Mouse (Mus musculus): Measurements from ENCODE around the gene Twf1. TPM values are rescaled to one million over a fixed set of nuclear protein-coding genes. Genes with fewer than 3 reads are reported as not detected.

The Twf1 gene
- total RNA-seq, 1 experiment, result 45.6 TPM

DNA sequence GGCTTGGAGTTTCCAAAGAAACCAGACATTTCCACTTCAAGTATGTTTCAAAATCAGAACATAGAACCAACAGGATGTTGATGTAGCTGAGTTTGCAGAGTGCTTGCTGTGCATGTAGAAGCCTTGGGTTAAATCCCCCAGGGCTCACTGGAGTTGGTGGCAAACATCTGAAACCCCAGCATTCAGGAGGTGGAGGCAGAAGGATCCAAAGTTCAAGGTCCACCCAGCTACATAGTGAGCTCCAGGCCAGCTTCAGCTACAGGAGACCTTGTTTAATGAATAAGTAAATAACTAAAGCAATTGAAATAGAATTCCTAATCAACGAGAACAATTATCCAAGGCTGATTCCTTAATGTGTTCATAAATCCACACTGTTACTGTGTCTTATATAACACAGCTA, 3.9 kb upstream of the Twf1 start:
- no peak for DNase-seq (ENCODE audit: low read depth, low spot score)
- in situ Hi-C loops (cut with MboI; ENCODE audit: low sequenced_read_pairs in 2 of 2, unreplicated experiment in 2 of 2), result no loop called here
- TF ChIP-seq MAFK (IDR thresholded peaks at IDR 0.05; ENCODE audit: insufficient read depth, low read depth, low read length) (no peak), CHD2 (IDR thresholded peaks at IDR 0.05; ENCODE audit: low read depth, low read length) (no peak), HCFC1 (IDR thresholded peaks at IDR 0.05; ENCODE audit: borderline replicate concordance, insufficient read depth, low read length) (no peak), ZNF384 (IDR thresholded peaks at IDR 0.05; ENCODE audit: low read depth, low read length) (no peak), ZC3H11A (IDR thresholded peaks at IDR 0.05; ENCODE audit: borderline replicate concordance, low read depth, low read length) (no peak)

GRCm38 (mm10) chr15:94591356-94591755, 1.7 kb upstream of the Twf1 start:
- Histone ChIP-seq H3K9ac (ENCODE audit: insufficient read depth, low read depth, low read length, poor library complexity, severe bottlenecking) (no peak overlapping the region), H3K9me3 (ENCODE audit: control insufficient read depth, insufficient read depth, low read depth, low read length) (no peaks in the 10 kb centered on the region), H3K36me3 (ENCODE audit: control insufficient read depth, insufficient read depth, low read length, poor library complexity, severe bottlenecking) (peaks cover 3% of the 10 kb centered on the region; the same call in 1 of the 2 replicates), H3K4me1 (ENCODE audit: control insufficient read depth in 2 of 2, insufficient read depth in 2 of 2, low read length in 2 of 2, poor library complexity in 1 of 2) (peaks cover 2 to 3% of the 10 kb centered on the region in 2 experiments; a peak in 2 of 4 replicates), H3K4me3 (ENCODE audit: insufficient read depth in 1 of 2, low read depth in 1 of 2, low read length in 2 of 2, poor library complexity in 1 of 2, severe bottlenecking in 1 of 2) (no peak overlapping the region), H3K27ac (ENCODE audit: insufficient read depth, low read depth, low read length, poor library complexity, severe bottlenecking) (no peak overlapping the region)
- TF ChIP-seq MAFK (IDR thresholded peaks at IDR 0.05; ENCODE audit: insufficient read depth, low read depth, low read length), result no peak
- TF ChIP-seq CHD2 (IDR thresholded peaks at IDR 0.05; ENCODE audit: low read depth, low read length), result no peak
- no peak for TF ChIP-seq ZNF384 (IDR thresholded peaks at IDR 0.05; ENCODE audit: low read depth, low read length)
- TF ChIP-seq ZC3H11A (IDR thresholded peaks at IDR 0.05; ENCODE audit: borderline replicate concordance, low read depth, low read length), result no peak
- no peak for TF ChIP-seq HCFC1 (IDR thresholded peaks at IDR 0.05; ENCODE audit: borderline replicate concordance, insufficient read depth, low read length)
- in situ Hi-C loops (cut with MboI; ENCODE audit: low sequenced_read_pairs in 2 of 2, unreplicated experiment in 2 of 2), result no loop called here
- DNase-seq (ENCODE audit: low read depth, low spot score), result no peak

More for the DNA sequence above, 3.9 kb upstream of the Twf1 start:
- H3K4me3 ChIP-seq (ENCODE audit: insufficient read depth in 1 of 2, low read depth in 1 of 2, low read length in 2 of 2, poor library complexity in 1 of 2, severe bottlenecking in 1 of 2), result no peak overlapping the region
- no peak overlapping the region for H3K27ac ChIP-seq (ENCODE audit: insufficient read depth, low read depth, low read length, poor library complexity, severe bottlenecking)
- H3K9me3 ChIP-seq (ENCODE audit: control insufficient read depth, insufficient read depth, low read depth, low read length), result no peaks in the 10 kb centered on the region
- H3K9ac ChIP-seq (ENCODE audit: insufficient read depth, low read depth, low read length, poor library complexity, severe bottlenecking), result no peak overlapping the region
- H3K4me1 ChIP-seq (ENCODE audit: control insufficient read depth in 2 of 2, insufficient read depth in 2 of 2, low read length in 2 of 2, poor library complexity in 1 of 2), result peaks cover under 1 to 2% of the 10 kb centered on the region in 2 experiments; a peak in 2 of 4 replicates
- no peaks in the 10 kb centered on the region for H3K36me3 ChIP-seq (ENCODE audit: control insufficient read depth, insufficient read depth, low read length, poor library complexity, severe bottlenecking)

GRCm38 (mm10) chr15:94590083-94590482, 394 bp upstream of the Twf1 start:
- H3K36me3 ChIP-seq (ENCODE audit: control insufficient read depth, insufficient read depth, low read length, poor library complexity, severe bottlenecking), result peaks cover 3% of the 10 kb centered on the region
- H3K27ac ChIP-seq (ENCODE audit: insufficient read depth, low read depth, low read length, poor library complexity, severe bottlenecking), result no peak overlapping the region
- no peak for DNase-seq (ENCODE audit: low read depth, low spot score)
- H3K4me3 ChIP-seq (ENCODE audit: insufficient read depth in 1 of 2, low read depth in 1 of 2, low read length in 2 of 2, poor library complexity in 1 of 2, severe bottlenecking in 1 of 2), result 0 out of 4 replicates have a peak overlapping the region, but pooled peaks of 1 of the 2 experiments have one; percentile 43
- in situ Hi-C loops (cut with MboI; ENCODE audit: low sequenced_read_pairs in 2 of 2, unreplicated experiment in 2 of 2), result no loop called here
- peaks cover 3% of the 10 kb centered on the region in 2 experiments; a peak in 2 of 4 replicates for H3K4me1 ChIP-seq (ENCODE audit: control insufficient read depth in 2 of 2, insufficient read depth in 2 of 2, low read length in 2 of 2, poor library complexity in 1 of 2)
- H3K9me3 ChIP-seq (ENCODE audit: control insufficient read depth, insufficient read depth, low read depth, low read length), result no peaks in the 10 kb centered on the region
- H3K9ac ChIP-seq (ENCODE audit: insufficient read depth, low read depth, low read length, poor library complexity, severe bottlenecking), result no peak overlapping the region
- TF ChIP-seq CHD2 (IDR thresholded peaks at IDR 0.05; ENCODE audit: low read depth, low read length), result no peak
- no peak for TF ChIP-seq MAFK (IDR thresholded peaks at IDR 0.05; ENCODE audit: insufficient read depth, low read depth, low read length)
- TF ChIP-seq ZC3H11A (IDR thresholded peaks at IDR 0.05; ENCODE audit: borderline replicate concordance, low read depth, low read length), result no peak
- no peak for TF ChIP-seq ZNF384 (IDR thresholded peaks at IDR 0.05; ENCODE audit: low read depth, low read length)
- TF ChIP-seq HCFC1 (IDR thresholded peaks at IDR 0.05; ENCODE audit: borderline replicate concordance, insufficient read depth, low read length), result no peak

GRCm38 (mm10) chr15:94587826-94588715, 1.6 kb downstream of the Twf1 start:
- no peak overlapping the region for H3K9ac ChIP-seq (ENCODE audit: insufficient read depth, low read depth, low read length, poor library complexity, severe bottlenecking)
- H3K4me3 ChIP-seq (ENCODE audit: insufficient read depth in 1 of 2, low read depth in 1 of 2, low read length in 2 of 2, poor library complexity in 1 of 2, severe bottlenecking in 1 of 2), result peak overlapping the region in 1 of 2 experiments; percentile 75; a peak in 2 of 4 replicates
- DNase-seq (ENCODE audit: low read depth, low spot score), result no peak
- in situ Hi-C loops (cut with MboI; ENCODE audit: low sequenced_read_pairs in 2 of 2, unreplicated experiment in 2 of 2), result no loop called here
- no peaks in the 10 kb centered on the region for H3K9me3 ChIP-seq (ENCODE audit: control insufficient read depth, insufficient read depth, low read depth, low read length)
- peaks cover 17% of the 10 kb centered on the region for H3K36me3 ChIP-seq (ENCODE audit: control insufficient read depth, insufficient read depth, low read length, poor library complexity, severe bottlenecking)
- TF ChIP-seq MAFK (IDR thresholded peaks at IDR 0.05; ENCODE audit: insufficient read depth, low read depth, low read length), result no peak
- TF ChIP-seq HCFC1 (IDR thresholded peaks at IDR 0.05; ENCODE audit: borderline replicate concordance, insufficient read depth, low read length), result no peak
- H3K27ac ChIP-seq (ENCODE audit: insufficient read depth, low read depth, low read length, poor library complexity, severe bottlenecking), result no peak overlapping the region
- peaks cover 3% of the 10 kb centered on the region in 2 experiments; a peak in 2 of 4 replicates for H3K4me1 ChIP-seq (ENCODE audit: control insufficient read depth in 2 of 2, insufficient read depth in 2 of 2, low read length in 2 of 2, poor library complexity in 1 of 2)

Data from ES-E14 (cell line).